Mouse (Mus musculus) C2C12 (cell line): Measurements from ENCODE around the gene Fbxl17. TPM values are rescaled to one million over a fixed set of nuclear protein-coding genes. Genes with fewer than 3 reads are reported as not detected.

Source experiments
- H3K27me3 ChIP-seq: one replicate; pipeline ENCODE4 v1.6.1; 2011; ENCODE audit not compliant: control insufficient read depth, insufficient read depth, insufficient read length
- H3K36me3 ChIP-seq: one replicate; pipeline ENCODE4 v1.6.1; 2011; ENCODE audit not compliant: control insufficient read depth, insufficient read depth
- H3K4me3 ChIP-seq: one replicate; pipeline ENCODE4 v1.5.1; 2011; ENCODE audit warnings: mild to moderate bottlenecking, control low read depth; ENCODE audit not compliant: poor library complexity, insufficient read depth, severe bottlenecking
- H3K79me2 ChIP-seq: one replicate; pipeline ENCODE4 v1.6.1; 2011; ENCODE audit not compliant: control insufficient read depth, insufficient read depth
- H3K79me3 ChIP-seq: one replicate; pipeline ENCODE4 v1.6.1; 2011; ENCODE audit warnings: low read depth, control low read depth
- H3ac ChIP-seq: one replicate; pipeline ENCODE3; 2011; ENCODE audit warnings: low read depth; ENCODE audit not compliant: control insufficient read depth, insufficient read length
- CEBPB ChIP-seq: IDR thresholded peaks from one replicate; pipeline ENCODE4 v1.6.1; 2011; ENCODE audit warnings: low read depth, mild to moderate bottlenecking, control low read depth, moderate library complexity
- CTCF ChIP-seq: IDR thresholded peaks from one replicate; pipeline ENCODE4 v1.5.1; 2011; ENCODE audit not compliant: control insufficient read depth, insufficient read depth, insufficient read length
- FOSL1 ChIP-seq: IDR thresholded peaks from one replicate; pipeline ENCODE4 v1.8.0; 2011; ENCODE audit warnings: mild to moderate bottlenecking, low read length; ENCODE audit not compliant: poor library complexity, insufficient read depth, severe bottlenecking
- MAX ChIP-seq: IDR thresholded peaks from one replicate; pipeline ENCODE4 v1.6.1; 2011; ENCODE audit warnings: mild to moderate bottlenecking, control low read depth
- MYOD1 ChIP-seq: IDR thresholded peaks from one replicate; pipeline ENCODE4 v1.6.1; 2011; ENCODE audit warnings: low read depth; ENCODE audit not compliant: control insufficient read depth, insufficient read length
- MYOG ChIP-seq: IDR thresholded peaks from one replicate; pipeline ENCODE4 v1.6.1; 2011; ENCODE audit not compliant: control insufficient read depth, insufficient read length; ENCODE audit errors: extremely low read depth
- USF1 ChIP-seq: IDR thresholded peaks from one replicate; pipeline ENCODE4 v1.6.1; 2011; ENCODE audit warnings: low read depth, mild to moderate bottlenecking, control low read depth, moderate library complexity
- polyA plus RNA-seq: library from polyadenylated mRNA; unstranded; fragments of >200 nt; fragmentation: generic; extraction: Trizol; gene quantifications from one replicate; pipeline ENCODE4 v1.2.1, GENCODE M21; 2012; ENCODE audit warnings: missing spikeins

The Fbxl17 gene
- polyA plus RNA-seq, 1 experiment, result 6.3 TPM

GRCm38 (mm10) chr17:63489525-63489924, 10.3 kb downstream of the Fbxl17 start:
- no peak for TF ChIP-seq CTCF
- TF ChIP-seq FOSL1, result no peak
- no peak for TF ChIP-seq MYOD1
- no peak for TF ChIP-seq MYOG
- no peak for TF ChIP-seq MAX
- no peak for TF ChIP-seq CEBPB
- TF ChIP-seq USF1, result no peak
- H3ac ChIP-seq, result no peak overlapping the region
- peaks cover 20% of the 10 kb centered on the region for H3K79me3 ChIP-seq

GRCm38 (mm10) chr17:63467866-63468265, 32.0 kb downstream of the Fbxl17 start:
- no peaks in the 10 kb centered on the region for H3K79me3 ChIP-seq
- TF ChIP-seq MYOD1, result no peak
- TF ChIP-seq USF1, result no peak
- peak; percentile 64 for TF ChIP-seq CTCF
- no peak for TF ChIP-seq CEBPB
- TF ChIP-seq MYOG, result no peak
- no peak for TF ChIP-seq FOSL1
- TF ChIP-seq MAX, result no peak
- no peaks in the 10 kb centered on the region for H3K27me3 ChIP-seq
- H3K79me2 ChIP-seq, result no peaks in the 10 kb centered on the region
- no peak overlapping the region for H3K4me3 ChIP-seq
- no peaks in the 10 kb centered on the region for H3K36me3 ChIP-seq
- no peak overlapping the region for H3ac ChIP-seq

More at GRCm38 (mm10) chr17:63489525-63489924, 10.3 kb downstream of the Fbxl17 start:
- Histone ChIP-seq H3K36me3 (peaks cover 22% of the 10 kb centered on the region), H3K27me3 (no peaks in the 10 kb centered on the region), H3K4me3 (no peak overlapping the region), H3K79me2 (peaks cover 35% of the 10 kb centered on the region)

GRCm38 (mm10) chr17:63465239-63465638, 34.6 kb downstream of the Fbxl17 start:
- TF ChIP-seq MYOD1, result no peak
- Histone ChIP-seq H3K79me2 (no peaks in the 10 kb centered on the region), H3K36me3 (no peaks in the 10 kb centered on the region), H3K27me3 (no peaks in the 10 kb centered on the region), H3ac (no peak overlapping the region), H3K79me3 (no peaks in the 10 kb centered on the region), H3K4me3 (no peak overlapping the region)

- Histone ChIP-seq H3ac (no peak overlapping the region), H3K4me3 (no peak overlapping the region), H3K79me2 (no peaks in the 10 kb centered on the region)
Measured at GRCm38 (mm10) chr17:63462512-63462911, 37.3 kb downstream of the Fbxl17 start.

GRCm38 (mm10) chr17:63459712-63460495, 39.9 kb downstream of the Fbxl17 start:
- H3K79me3 ChIP-seq, result no peaks in the 10 kb centered on the region
- H3K79me2 ChIP-seq, result no peaks in the 10 kb centered on the region
- no peak overlapping the region for H3K4me3 ChIP-seq
- H3K36me3 ChIP-seq, result no peaks in the 10 kb centered on the region
- no peak overlapping the region for H3ac ChIP-seq
- H3K27me3 ChIP-seq, result no peaks in the 10 kb centered on the region
- TF ChIP-seq MYOD1 (no peak), MAX (no peak), FOSL1 (no peak), CTCF (no peak), CEBPB (no peak), USF1 (no peak), MYOG (no peak)

More at GRCm38 (mm10) chr17:63462512-63462911, 37.3 kb downstream of the Fbxl17 start:
- Histone ChIP-seq H3K27me3 (no peaks in the 10 kb centered on the region), H3K79me3 (no peaks in the 10 kb centered on the region), H3K36me3 (no peaks in the 10 kb centered on the region)
- no peak for TF ChIP-seq USF1
- TF ChIP-seq CTCF, result no peak
- no peak for TF ChIP-seq MYOD1
- no peak for TF ChIP-seq MYOG
- TF ChIP-seq CEBPB, result no peak
- no peak for TF ChIP-seq MAX
- no peak for TF ChIP-seq FOSL1

GRCm38 (mm10) chr17:63458052-63458451, 41.8 kb downstream of the Fbxl17 start:
- Histone ChIP-seq H3K79me3 (no peaks in the 10 kb centered on the region), H3K4me3 (no peak overlapping the region), H3K27me3 (no peaks in the 10 kb centered on the region), H3K79me2 (no peaks in the 10 kb centered on the region), H3K36me3 (no peaks in the 10 kb centered on the region), H3ac (no peak overlapping the region)
- no peak for TF ChIP-seq MYOD1
